Mouse (Mus musculus) layer of hippocampus, postnatal 36 days (tissue): ENCODE data around the gene Eif5a2. TPM values are rescaled to one million over a fixed set of nuclear protein-coding genes. Genes with fewer than 3 reads are reported as not detected.
A peak's percentile ranks its signal among the peaks of the same experiment; 100 is the strongest.
"Not testable (repeated sequence)": the region's sequence is repeated elsewhere in the genome, so short reads cannot be mapped to it uniquely, and the experiment has no call there.

Experiments
- DNase-seq, 2 experiments: peaks; one replicate each; pipeline ENCODE4 v3.0.0; 2022
- total RNA-seq, 2 experiments: library from RNA; stranded (reverse); gene quantifications; 2 replicates each; pipeline ENCODE4 v1.2.3; 2021

The Eif5a2 gene
- 10 to 100 TPM; 29.0 to 33.4 TPM for total RNA-seq

DNA sequence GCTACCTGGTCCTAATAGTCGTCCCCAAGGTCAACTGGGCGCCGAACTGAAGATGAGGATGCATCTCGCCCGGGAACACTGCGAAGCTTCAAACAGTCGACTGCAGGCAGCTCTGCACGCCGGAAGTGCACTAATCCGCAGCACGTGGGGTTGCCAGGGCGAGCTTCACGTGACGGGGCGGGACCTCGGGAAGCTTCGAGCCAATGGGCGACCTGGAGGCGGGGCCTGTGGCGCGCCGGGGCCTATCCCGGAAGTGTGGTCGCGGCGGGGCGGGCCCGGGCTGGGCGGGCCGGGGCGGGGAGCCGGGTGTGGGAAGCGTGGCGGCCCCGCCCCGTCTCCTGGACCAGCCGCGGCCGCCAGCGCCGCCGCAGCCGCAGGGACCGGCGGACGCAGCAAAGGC, at the start of gene Eif5a2:
Gene Eif5a2 (plus strand): TSS at position 283 of the 400 bp plus-strand sequence.
- peak; percentile 88 to 90 for DNase-seq

DNA sequence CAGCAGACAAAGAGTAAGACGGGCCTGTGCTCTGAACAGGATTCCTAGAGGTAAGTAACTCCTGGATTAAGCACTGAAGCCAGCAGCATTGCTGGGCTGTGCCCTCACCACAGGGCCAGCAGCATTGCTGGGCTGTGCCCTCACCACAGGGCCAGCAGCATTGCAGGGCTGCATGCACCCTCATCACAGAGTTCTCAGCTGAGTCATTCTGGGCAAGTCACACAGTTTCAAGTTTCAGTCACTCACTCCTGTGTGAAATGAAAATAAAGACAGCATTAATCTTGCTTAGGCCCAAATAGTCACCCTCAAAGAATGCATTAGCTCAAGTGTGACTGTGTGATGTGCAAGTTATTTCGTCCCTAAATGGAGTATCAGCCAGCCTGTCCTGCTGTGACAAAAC, 46.4 kb upstream of the Eif5a2 start:
- DNase-seq, result no peak

DNA sequence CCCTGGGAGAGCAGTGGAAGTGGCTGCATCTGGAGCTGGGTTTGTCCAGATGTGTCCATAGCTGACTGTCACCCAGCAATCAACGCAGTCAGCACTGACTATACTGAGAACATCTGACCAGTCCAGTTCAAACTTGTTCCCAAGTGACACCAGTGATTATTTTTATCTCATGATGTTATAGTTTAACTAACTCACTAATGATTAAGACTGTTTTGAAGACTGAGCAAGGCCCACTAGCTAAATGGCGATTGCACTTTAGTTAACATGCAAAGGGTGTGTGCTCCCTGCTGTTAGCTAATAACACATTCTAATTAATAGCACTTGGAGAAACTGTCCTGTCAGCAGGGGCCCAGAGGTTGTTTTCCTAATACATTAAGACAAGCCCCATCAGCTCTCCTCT, 44.1 kb upstream of the Eif5a2 start:
- no peak for DNase-seq

DNA sequence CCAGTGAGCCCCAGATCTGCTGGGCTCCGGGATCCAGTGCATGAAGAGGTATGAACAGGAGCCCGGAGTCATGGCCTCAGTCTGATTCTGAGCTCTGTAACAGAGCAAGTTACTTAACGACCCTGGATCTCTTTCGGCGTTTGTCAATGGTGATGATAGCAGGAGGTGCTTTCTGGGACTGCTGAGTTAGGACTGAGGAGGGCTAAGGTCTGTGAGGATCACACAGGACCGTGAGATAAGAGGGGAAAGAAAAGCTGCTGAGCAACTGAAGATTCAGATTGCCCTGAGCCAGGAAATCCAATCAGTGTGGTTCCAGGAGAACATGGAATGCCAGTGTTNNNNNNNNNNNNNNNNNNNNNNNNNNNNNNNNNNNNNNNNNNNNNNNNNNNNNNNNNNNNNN, 40.7 kb upstream of the Eif5a2 start:
- no peak for DNase-seq

DNA sequence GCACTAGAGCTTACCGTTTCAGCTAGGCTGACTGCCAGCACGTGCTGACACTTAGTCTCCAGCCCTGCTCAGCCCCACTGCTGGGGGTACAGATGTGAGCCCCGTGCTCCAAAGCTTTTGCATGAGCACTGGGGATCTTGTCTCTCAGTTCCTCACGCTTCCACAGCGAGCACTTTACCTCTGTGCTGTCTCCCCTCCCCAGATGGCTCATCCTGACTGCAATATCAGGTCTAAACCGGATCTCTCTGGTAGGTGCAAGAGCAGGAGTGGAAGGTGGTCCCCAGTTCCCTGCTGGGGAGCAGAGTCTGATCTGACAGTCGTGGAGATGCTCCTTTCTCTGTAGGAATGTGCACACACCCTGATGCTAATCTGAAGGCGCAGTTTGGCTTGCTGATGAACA, 37.8 kb upstream of the Eif5a2 start:
- no peak for DNase-seq

DNA sequence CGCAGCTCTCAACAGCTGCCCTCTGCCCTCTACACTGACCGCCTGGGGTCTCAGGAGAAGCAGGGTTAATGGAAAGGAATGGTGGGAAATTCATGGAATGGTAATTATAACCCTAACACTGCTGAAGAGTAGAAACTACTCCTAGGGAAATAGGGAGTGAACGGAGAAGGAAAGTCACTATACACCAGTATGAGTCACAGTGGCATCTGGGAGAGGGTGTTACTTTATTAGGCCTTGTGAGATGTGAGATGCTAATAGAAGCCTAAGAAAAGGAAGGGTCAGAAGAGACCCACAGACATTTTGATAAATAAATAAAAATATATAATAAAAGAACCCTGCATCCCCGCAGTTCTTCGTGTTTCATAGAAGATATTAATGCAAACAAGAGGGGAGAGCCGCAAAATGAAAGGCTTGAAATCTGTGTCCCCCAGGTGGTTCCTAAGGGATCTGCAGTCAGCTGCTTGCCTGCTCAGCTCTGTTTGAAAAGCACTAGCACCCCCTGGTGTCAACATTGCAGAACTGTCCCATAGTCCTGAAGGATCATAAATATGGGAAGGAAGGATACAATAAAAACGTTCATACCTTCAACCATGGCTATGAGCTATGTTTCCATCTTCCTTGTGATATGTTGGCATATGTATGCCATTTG, 35.1 kb upstream of the Eif5a2 start:
- DNase-seq, result peak; percentile 58 to 69

DNA sequence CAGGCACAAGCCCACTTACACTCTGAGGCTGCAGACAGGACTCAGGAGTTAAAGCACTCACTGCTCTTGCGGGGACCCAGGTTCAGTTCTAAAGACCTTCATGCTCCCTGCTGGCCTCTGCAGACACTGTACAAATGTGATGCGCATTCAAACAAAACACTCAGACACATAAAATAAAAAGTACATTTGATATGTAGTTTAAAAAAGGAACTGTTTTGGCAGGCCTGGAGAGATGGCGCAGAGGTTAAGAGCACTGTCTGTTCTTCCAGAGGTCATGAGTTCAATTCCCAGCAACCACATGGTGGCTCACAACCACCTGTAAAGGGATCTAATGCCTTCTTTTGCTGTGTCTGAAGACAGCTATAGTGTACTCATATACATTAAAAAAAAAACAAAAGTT, 32.9 kb upstream of the Eif5a2 start:
- no peak for DNase-seq

DNA sequence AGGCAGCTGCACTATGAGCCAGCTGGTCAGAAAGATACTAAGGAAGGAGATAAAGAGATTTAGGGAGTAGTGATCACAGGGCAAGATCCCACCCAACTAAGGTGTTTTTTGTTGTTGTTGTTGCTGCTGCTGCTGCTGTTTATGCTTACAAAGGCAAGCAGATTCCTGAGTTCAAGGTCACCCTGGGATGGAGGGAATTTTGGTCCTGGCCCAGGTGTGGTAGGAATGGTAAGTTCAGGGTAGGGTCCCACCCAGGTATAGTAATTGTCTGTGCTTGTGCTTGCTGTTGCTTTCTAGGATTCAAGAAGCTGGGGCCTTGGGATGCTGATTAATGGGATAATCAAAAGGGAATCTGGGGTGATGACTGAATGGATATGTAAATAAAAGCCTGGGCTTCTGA, 32.1 kb upstream of the Eif5a2 start:
- no peak for DNase-seq

DNA sequence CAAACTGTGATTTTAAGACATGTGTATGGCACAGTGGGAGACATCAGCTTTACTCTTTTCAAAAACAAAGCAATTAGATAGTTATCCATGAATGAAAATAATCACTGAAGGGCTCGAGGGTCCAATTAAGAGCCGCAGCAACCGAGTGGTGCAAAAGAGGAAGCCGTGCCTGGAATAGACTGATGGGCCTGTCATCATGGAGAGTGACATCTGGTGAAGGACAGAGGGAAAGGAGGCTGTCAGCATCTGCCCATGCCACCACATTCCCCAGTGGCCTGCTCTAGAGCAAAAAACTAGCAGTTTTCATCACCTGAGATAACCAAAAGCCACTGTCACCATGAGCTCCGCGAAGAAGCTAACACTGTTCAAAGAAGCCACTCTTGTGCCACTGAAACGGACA, 25.6 kb upstream of the Eif5a2 start:
- no peak for DNase-seq

DNA sequence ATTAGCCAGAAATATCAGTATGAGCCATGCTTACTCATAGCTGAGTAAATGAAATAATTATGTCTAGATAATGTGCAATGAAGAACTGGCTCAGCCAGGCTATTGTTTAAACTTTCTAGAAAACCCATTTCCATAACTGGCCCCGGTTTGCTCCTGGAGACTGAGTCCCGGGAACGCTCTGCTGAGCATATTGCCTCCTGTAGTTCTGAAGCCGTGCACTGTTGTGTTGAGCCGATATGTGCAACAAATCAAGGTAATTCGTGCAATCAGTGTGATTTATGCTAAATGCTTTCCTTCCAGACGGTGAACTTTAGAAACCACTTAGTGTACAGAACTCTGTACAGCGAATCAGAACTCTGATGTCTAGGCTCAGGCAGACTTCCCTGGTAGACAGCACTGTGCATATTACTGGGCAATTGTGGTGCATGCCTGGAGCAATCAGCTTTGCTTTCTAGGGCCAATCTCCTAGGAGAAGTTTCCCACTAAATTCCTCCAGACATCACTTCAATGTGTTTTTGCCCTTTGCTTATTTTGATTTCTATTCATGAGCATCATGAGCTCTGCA, 19.8 kb upstream of the Eif5a2 start:
- no peak for DNase-seq

DNA sequence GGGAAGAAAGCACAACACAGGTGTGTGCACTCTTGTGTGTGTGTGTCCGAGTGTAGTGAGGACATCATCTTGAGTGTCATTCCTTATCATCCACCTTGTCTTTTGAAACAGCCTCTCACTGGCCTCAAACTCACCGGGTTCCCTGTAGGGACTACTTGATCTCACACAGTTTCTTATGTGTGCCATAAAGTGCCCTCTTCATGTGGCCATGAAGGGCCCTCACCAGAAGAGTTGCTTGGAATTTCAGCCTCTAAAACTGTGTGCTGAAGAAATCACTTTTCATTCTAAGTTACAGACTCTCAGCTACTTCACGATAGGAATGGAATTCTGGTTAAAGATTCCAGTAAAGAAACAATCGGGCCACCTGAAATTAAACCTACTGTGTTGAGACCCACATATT, 14.1 kb upstream of the Eif5a2 start:
- no peak for DNase-seq

DNA sequence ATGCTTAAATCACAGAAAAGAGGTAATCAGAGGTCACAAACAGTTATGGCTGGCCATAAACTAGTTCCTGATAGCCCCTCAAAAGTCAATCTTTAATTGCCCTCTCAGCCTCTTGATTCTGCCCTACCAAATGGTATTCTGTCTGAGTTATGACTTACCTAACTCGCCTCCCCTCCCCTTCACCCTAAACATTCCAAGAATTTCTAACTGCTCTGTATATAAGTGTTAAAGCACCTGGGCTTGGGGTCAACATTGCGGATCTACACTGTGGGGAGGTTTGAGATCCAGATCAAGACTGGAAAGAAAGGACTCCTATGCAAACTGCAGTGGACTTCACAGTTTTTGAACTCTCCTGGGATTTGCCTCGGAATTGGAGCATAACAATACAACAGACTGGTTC, 12.9 kb upstream of the Eif5a2 start:
- DNase-seq, result no peak

DNA sequence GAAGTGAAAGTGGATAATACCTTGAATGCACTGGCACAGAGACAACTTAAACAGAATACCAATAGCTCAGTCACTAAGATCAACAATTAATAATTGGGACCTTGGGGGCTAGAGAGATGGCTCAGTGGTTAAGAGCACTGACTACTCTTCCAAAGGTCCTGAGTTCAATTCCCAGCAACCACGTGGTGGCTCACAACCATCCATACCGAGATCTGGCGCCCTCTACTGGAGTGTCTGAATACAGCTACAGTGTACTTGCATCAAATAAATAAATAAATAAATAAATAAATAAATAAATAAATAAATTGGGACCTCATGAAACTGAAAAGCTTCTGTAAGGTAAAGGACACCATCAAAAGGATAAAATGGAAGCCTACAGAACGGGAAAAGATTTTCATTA, 8.2 kb upstream of the Eif5a2 start:
- DNase-seq, result not testable (repeated sequence)

DNA sequence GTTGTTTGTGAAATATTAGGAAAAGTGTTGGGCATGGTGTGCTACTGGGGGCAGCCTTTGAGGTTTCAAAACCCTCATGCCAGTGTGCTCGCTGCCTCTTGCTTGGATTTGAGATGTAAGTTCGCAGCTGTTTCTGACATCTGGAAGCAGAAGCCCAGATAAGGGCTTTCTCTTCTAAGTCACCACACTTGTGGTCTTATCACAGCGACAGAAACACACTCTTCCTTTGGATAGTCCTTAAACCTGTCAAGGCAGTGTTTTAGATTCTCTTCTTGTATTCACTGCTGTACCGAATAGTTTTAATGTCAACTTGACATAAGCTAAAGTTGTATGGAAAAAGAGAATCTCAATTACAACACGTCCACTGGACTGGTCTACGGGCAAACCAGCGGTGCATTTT, 5.7 kb upstream of the Eif5a2 start:
- no peak for DNase-seq

DNA sequence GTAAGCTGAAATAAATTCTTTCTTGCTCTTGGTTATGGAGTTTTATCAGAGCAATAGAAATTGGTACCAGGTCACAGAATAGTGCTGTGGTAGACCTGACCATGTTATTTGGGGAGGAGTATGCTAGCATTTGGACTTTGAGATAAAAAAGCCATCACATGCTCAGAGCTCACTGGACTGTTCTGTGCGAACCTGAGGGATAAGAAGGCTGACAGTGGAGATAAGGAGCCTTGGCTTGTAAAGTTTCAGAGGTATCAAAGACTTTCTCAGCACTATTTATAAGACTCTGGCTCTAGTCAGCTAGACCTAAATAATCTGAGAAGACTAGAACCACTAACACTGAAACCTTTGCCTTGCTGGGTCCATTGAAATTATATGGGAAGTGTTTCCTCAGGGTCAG, 5.1 kb upstream of the Eif5a2 start:
- no peak for DNase-seq

DNA sequence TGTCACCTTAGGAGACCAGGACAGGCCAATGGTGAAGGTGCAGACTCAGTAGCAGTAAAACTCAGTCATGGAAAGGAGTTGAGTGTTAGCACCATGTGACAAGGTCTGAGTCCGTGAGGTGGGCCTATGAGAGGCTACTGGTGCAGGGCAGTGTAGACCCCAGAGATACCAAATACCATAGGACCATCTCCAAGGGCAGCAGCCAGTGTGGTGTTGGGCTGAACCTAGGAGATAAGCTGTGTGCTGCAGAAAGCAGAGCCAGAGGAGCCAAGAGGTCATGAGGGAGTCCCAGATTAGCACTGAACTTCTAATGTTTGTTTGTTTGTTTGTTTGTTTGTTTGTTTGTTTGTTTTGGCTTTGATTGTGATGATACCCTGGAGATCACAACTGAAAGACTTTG, 4.6 kb upstream of the Eif5a2 start:
- no peak for DNase-seq

DNA sequence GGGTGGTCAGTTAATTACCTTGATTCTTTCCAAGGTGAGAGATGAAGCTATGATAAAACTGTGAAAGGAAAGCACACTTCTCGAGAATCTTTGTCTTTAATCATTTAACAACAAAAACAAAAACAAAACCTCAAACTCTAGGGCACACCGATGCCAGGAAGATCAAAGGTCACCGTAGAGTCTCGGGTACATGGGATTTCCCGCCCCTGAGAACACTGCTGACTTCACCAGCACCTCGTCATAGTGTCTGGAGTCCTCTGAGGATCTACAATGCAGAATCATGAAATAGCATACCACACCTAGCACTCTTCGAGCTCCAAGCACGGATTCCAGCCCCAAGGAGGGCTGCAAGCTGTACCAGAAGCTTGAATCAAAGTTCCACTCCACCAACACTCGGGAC, 565 bp upstream of the Eif5a2 start:
- no peak for DNase-seq

DNA sequence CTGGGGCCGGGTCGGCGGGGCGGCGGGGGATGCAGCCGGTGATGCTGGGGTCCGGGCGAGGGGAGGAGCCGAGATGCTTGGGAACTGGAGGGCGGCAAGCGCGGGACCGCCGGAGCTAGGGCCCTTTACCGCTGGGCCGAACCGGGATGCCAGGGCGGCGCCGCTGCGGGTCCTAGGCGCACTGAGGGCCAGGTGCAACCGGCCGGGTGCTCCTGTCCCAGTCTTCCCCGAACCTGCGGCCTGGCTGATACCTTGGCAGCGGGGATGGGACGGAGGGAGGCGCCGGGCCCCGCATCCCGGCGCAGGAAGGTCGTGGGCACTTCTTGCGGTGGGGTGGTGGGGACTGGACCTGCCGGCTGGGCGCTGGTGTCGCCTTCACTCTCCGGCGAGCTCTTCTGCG, 346 bp downstream of the Eif5a2 start:
- DNase-seq, result no peak

DNA sequence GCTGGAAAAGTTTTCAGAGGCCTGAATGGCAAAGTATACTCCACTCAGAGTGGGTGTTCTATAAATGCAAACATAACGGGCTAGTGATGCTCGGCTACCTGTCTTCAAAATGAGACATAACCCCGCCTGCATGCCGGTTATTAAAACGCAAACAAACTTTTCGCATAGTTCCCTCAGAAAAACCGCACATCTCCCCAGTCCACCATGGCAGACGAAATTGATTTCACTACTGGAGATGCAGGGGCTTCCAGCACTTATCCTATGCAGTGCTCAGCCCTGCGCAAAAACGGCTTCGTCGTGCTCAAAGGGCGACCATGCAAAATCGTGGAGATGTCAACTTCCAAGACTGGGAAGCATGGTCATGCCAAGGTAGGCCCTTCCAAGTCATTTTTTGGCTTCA, 772 bp downstream of the Eif5a2 start:
- no peak for DNase-seq

DNA sequence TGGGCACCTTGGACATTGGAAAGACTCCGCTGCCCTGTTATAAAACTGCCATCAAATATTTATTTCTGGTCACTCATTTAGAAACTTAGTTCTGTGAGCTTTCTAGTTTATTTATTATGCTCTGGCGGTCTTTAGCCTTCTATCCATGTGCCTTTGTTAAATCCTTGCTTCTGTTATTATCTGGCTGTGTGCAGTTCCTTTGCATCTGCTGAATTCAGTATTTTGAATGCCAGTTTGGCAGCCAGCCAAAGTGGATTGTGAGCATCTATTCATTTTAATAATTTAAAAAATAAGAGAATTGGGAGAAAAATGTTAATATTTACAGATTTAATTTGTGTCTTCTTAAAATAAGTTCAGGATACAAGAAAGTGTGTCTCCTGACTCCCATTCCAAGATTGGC, 3.1 kb downstream of the Eif5a2 start:
- DNase-seq, result no peak

DNA sequence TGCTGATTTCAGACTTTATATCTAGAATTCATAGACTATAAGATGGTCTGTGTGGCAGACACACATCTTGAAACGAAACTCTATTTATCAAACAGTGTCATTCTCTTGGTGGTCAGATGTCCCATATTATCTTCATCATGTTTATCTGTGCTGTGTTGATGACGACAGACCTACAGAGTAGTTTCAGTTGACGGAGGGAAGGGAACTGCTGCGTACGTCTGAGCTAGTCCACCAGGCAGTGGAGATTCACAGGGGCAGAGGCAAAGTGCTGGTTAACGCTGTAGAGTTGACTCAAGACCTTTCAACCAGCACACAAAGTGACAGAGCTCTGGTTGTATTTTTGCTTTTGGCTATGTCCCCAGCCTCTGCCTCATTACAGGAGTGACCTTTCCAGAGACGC, 13.8 kb downstream of the Eif5a2 start:
- no peak for DNase-seq

DNA sequence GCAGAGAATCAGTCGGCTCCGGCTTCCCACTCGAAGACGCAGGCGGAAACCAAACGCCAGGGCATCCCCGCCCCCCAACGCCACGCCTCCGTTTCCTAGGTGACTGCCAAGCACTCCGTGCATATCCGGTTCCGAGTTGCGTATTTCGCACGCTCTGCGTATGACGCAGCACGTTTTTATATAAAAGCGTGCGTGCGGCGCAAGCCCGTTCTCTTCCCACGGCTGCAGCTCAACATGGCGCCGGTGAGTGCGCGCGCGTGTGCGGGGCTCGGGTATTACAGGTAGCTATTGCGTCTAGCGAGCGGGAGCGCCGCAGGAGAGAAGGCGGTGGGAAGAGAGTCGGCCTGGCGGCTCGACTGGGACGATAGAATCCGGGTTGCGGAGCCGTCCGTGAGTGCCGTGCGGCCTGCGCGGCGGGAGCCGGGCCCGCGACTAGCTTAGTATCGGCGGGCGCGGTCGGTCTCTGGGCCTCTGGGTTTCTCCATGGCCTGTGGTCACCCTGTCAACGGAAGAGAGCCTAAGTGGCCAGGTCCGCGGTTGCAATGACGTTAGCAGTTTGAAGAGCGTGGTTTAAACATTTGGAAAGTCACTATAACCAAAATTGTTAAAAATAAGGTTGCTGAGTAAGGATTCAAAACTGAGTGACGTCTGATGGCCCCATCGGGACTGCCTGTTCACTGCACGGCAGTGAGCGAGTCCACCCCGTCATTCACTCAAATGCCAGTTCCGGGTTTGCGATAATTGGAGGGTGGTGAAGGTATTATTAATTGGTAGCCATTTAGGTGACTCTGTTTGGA, 24.4 kb downstream of the Eif5a2 start, which contains the start of gene Rpl22l1:
Gene Rpl22l1 (plus strand): TSS at position 136 of the 797 bp plus-strand sequence.
- peak; percentile 98 to 99 for DNase-seq

DNA sequence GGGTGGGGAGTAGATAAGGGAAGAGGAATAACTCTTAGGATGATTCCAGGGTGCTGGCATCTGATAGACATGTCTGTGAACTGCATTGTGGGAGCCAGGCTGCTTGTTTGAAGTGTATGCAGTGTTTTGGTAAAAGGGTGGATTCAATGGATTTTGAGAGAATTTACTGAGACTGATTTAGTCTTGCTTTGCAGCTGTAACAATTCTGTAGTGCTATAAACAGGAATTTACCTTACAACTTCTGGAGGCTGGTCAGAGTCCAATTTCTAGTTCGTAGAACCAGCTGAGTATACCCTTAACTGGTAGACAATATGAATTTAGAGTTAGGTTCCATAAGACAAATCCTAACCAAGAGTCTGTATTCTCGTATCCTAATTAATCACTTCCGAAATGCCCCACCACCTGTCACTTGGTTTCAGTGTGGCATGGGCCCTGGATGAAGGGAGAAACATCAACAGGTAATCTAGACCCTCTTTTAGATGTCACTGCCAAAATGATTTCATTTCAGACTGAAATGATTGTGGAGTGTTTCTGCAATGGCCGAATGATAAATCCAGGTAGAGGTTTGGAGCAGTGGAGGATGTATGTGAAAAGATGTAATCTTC, 27.1 kb downstream of the Eif5a2 start:
- no peak for DNase-seq

DNA sequence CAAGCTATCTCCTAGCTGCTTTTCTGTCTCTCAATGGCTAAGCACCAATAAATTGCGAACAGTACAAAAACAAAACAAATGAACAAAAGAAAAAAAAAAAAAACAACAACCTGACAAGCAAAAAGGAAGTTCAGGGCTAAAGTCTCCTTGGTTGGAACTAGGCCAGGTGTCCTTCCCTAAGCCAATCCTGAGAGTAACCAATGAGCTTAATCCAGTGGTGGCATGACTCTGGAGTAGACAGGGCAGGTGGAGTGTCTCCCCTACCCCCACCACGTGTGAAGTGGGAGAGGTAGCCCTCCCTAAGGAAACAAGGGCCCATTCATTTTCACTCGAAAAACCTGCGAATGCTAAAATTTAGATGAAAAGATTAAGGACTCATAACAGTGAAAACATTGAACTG, 30.4 kb downstream of the Eif5a2 start:
- DNase-seq, result no peak
